Mouse (Mus musculus) midbrain, embryonic 13.5 days (tissue): Measurements from ENCODE around the gene Gtf3c1. TPM values are rescaled to one million over a fixed set of nuclear protein-coding genes. Genes with fewer than 3 reads are reported as not detected.

ENCODE experiments used
- ATAC-seq: fragments of 200-750 bp; cut with Nextera tagmentation; 2 replicates; pipeline ENCODE4 v1.8.0; 2017; ENCODE audit warnings: mild to moderate bottlenecking, moderate TSS enrichment, moderate library complexity
- H3K27ac ChIP-seq: fragments of 300-500 bp; sonication (generic); 2 replicates; pipeline ENCODE4 v1.5.1; 2015; ENCODE audit warnings: inconsistent platforms, mild to moderate bottlenecking, moderate library complexity
- H3K27me3 ChIP-seq: fragments of 300-500 bp; sonication (generic); 2 replicates; pipeline ENCODE4 v1.6.1; 2015; ENCODE audit warnings: mild to moderate bottlenecking, inconsistent platforms
- H3K36me3 ChIP-seq: fragments of 300-500 bp; sonication (generic); 2 replicates; pipeline ENCODE4 v1.6.1; 2015; ENCODE audit warnings: mild to moderate bottlenecking, inconsistent platforms
- H3K4me1 ChIP-seq: fragments of 300-500 bp; sonication (generic); replicated peaks from 2 replicates; pipeline ENCODE4 v1.6.1; 2015; ENCODE audit warnings: inconsistent platforms
- H3K4me2 ChIP-seq: fragments of 300-500 bp; sonication (generic); replicated peaks from 2 replicates; pipeline ENCODE4 v1.6.1; 2015; ENCODE audit warnings: moderate library complexity, mild to moderate bottlenecking, inconsistent platforms
- H3K4me3 ChIP-seq: fragments of 300-500 bp; sonication (generic); replicated peaks from 2 replicates; pipeline ENCODE4 v1.5.1; 2015; ENCODE audit warnings: mild to moderate bottlenecking, inconsistent platforms
- H3K9ac ChIP-seq: fragments of 300-500 bp; sonication (generic); replicated peaks from 2 replicates; pipeline ENCODE4 v1.6.1; 2015; ENCODE audit warnings: mild to moderate bottlenecking, inconsistent platforms
- H3K9me3 ChIP-seq: fragments of 300-500 bp; sonication (generic); 2 replicates; pipeline ENCODE4 v1.6.1; 2016; ENCODE audit warnings: mild to moderate bottlenecking, inconsistent platforms
- WGBS: fragments of 180-500 bp; shearing (Covaris S2); methylation state at CpG from one replicate; pipeline ENCODE4 v1.1.7; 2015; 5-methylcytosine and 5-hydroxymethylcytosine counted together
- polyA plus RNA-seq: library from polyadenylated mRNA; unstranded; fragments of >200 nt; fragmentation: Nextera tagmentation; extraction: Ambion mirVana; gene quantifications from 2 replicates; pipeline ENCODE4 v1.2.1, GENCODE M21; 2015

Gene Gtf3c1
- polyA plus RNA-seq, 1 experiment from 2014 or later, result 42.3 TPM

DNA sequence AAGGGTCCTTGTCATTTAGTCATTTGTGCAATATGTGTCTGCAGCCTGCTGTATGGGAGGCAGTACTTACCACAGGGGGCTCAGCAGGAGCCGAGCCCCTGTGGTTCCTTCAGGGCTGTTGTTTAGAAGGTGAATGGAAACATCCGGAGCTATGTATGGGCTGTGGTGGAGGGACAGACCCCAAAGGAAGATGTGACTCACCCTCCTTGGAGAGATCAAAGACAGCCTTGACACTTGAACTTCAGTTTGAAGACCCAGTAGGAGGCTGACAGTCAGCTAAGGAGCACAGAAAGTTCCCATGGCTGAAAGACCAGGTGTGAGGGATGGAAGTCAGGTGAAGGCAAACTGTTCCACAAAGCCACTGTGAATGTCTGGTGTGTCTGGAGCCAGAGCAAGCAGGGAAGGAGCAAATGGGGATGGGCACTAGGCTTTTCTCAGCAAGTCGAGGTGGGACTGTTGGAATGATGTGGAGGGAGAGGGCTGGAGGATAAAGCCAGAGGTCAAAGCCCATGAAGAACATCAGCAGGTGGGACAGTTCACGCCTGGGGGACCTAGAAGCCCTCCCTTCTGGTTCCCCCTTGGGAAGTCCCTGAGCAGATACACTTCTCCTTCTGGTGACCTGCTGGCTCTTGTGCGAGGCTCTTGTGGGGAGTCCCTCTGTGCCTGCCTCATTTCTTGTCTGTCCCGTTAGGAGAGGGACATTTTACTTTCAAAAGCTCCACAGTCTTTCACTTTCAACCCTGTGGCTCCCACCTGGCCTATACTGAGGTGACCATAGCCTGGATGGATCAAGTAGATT lies 100.0 kb downstream of the Gtf3c1 start:
- Histone ChIP-seq H3K4me3 (no peak overlapping the region), H3K36me3 (no peaks in the 10 kb centered on the region), H3K27ac (no peak overlapping the region), H3K9ac (no peak overlapping the region), H3K9me3 (no peaks in the 10 kb centered on the region), H3K4me1 (no peaks in the 10 kb centered on the region), H3K27me3 (no peaks in the 10 kb centered on the region), H3K4me2 (no peak overlapping the region)
- 70% methylated on average over 6 of the region's 6 CpGs for WGBS
- ATAC-seq, result no peak

- no peaks in the 10 kb centered on the region for H3K9me3 ChIP-seq
- no peak overlapping the region for H3K4me2 ChIP-seq
- 69% methylated on average over 2 of the region's 2 CpGs for WGBS
Measured at GRCm38 (mm10) chr7:125606265-125607164, 101.1 kb downstream of the Gtf3c1 start.

GRCm38 (mm10) chr7:125605725-125606139 lies 101.8 kb downstream of the Gtf3c1 start:
- no peaks in the 10 kb centered on the region for H3K4me1 ChIP-seq
- H3K9ac ChIP-seq, result no peak overlapping the region
- H3K4me2 ChIP-seq, result no peak overlapping the region
- no peaks in the 10 kb centered on the region for H3K27me3 ChIP-seq
- H3K27ac ChIP-seq, result no peak overlapping the region
- H3K36me3 ChIP-seq, result no peaks in the 10 kb centered on the region
- no peaks in the 10 kb centered on the region for H3K9me3 ChIP-seq
- no peak for ATAC-seq
- 74% methylated on average over 4 of the region's 4 CpGs for WGBS
- H3K4me3 ChIP-seq, result no peak overlapping the region

More at GRCm38 (mm10) chr7:125606265-125607164, 101.1 kb downstream of the Gtf3c1 start:
- H3K4me3 ChIP-seq, result no peak overlapping the region
- no peaks in the 10 kb centered on the region for H3K36me3 ChIP-seq
- H3K27me3 ChIP-seq, result no peaks in the 10 kb centered on the region
- H3K27ac ChIP-seq, result no peak overlapping the region
- no peak for ATAC-seq
- H3K9ac ChIP-seq, result no peak overlapping the region
- H3K4me1 ChIP-seq, result no peaks in the 10 kb centered on the region

DNA sequence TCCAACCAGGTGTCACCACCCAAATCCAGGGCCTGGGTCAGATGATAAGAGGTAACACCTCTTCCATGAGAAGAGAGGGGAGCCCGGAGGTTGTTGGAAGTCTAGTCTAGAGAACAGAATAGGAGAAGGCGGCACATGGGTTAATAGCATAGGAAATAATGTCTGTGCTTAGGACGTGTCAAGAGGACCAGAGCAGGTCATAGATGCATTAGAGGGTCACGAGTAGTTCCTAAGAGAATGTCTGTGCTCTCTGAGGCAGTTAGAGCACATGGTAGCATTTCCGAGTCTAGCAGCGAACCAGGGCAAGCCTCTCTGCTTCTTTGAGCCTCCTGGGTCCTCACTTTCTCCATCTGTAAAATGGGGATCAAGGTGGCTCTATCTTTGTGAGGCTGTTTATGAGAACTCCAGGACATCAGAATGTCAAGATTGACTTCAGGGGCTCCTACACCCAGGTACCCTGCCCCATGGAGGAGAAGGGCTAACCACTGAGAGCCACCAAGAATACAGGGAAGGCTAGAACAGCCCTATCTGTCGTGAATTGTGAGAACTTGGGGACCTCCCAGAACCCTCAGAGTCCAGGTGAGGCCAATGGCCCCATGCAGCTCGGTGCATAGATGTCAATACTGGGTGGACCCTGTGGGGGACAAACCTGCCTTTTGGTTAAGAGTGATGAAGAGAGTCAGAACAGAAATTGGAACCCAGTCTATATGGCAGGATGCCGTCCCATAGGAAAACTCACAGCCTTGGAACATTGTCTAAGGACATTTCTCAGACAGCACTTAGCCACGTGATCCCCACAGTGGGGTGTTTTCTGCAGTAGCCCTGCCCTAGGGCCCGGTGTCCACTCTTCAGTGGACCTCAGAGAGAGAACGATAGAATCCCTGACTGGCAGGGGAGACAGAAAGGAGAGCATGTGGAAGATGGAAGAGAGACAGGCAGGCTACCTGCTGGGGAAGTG lies 102.9 kb downstream of the Gtf3c1 start:
- Histone ChIP-seq H3K9ac (no peak overlapping the region), H3K9me3 (no peaks in the 10 kb centered on the region), H3K27me3 (no peaks in the 10 kb centered on the region), H3K4me1 (no peaks in the 10 kb centered on the region), H3K36me3 (no peaks in the 10 kb centered on the region), H3K4me2 (no peak overlapping the region), H3K27ac (no peak overlapping the region), H3K4me3 (no peak overlapping the region)
- ATAC-seq, result no peak
- 81% methylated on average over 12 of the region's 12 CpGs for WGBS

DNA sequence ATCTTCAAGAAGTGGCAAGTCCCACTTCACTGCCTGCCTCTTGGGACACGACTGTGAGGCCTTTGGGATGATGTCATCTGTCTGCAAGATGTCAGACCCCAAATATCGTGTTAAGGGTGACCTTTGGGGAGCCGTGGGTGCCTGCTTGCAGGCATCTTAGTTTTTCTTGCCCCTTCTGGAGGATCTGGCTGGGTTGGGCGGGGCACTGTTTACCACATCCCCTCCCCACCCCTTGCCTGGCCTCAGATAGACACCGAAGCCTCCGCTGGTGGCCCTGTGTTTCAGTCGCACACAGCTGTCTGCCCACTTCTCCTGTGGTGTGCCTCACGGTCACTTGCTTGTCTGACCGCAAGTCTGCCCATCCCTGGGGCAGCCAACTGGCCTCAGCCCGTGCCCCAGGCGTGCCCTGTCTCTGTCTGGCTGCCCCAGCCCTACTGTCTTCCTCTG lies 104.4 kb downstream of the Gtf3c1 start, which contains the start of gene Il21r:
Il21r (plus strand) TSS at position 245 of the 447 bp plus-strand sequence.
- H3K36me3 ChIP-seq, result no peaks in the 10 kb centered on the region

GRCm38 (mm10) chr7:125601821-125602448 lies 105.6 kb downstream of the Gtf3c1 start:
- H3K9ac ChIP-seq, result no peak overlapping the region
- H3K36me3 ChIP-seq, result no peaks in the 10 kb centered on the region
- no peaks in the 10 kb centered on the region for H3K27me3 ChIP-seq
- 81% methylated on average over 11 of the region's 11 CpGs for WGBS
- no peak overlapping the region for H3K27ac ChIP-seq
- H3K4me2 ChIP-seq, result no peak overlapping the region
- H3K9me3 ChIP-seq, result no peaks in the 10 kb centered on the region
- no peaks in the 10 kb centered on the region for H3K4me1 ChIP-seq
- no peak overlapping the region for H3K4me3 ChIP-seq
- ATAC-seq, result no peak

More for the DNA sequence above, 104.4 kb downstream of the Gtf3c1 start, which contains the start of gene Il21r:
- 81% methylated on average over 11 of the region's 11 CpGs for WGBS
- Histone ChIP-seq H3K4me3 (no peak within 1 kb of the TSS), H3K4me2 (no peak within 1 kb of the TSS), H3K27me3 (no peaks in the 10 kb centered on the region), H3K4me1 (no peaks in the 10 kb centered on the region), H3K9ac (no peak within 1 kb of the TSS), H3K27ac (no peak within 1 kb of the TSS), H3K9me3 (no peaks in the 10 kb centered on the region)
- no peak for ATAC-seq

- 88% methylated on average over 6 of the region's 6 CpGs for WGBS
- H3K4me3 ChIP-seq, result no peak overlapping the region
- no peaks in the 10 kb centered on the region for H3K4me1 ChIP-seq
- no peak overlapping the region for H3K9ac ChIP-seq
- no peaks in the 10 kb centered on the region for H3K9me3 ChIP-seq
- H3K4me2 ChIP-seq, result no peak overlapping the region
- no peaks in the 10 kb centered on the region for H3K27me3 ChIP-seq
- no peak for ATAC-seq
- no peaks in the 10 kb centered on the region for H3K36me3 ChIP-seq
- no peak overlapping the region for H3K27ac ChIP-seq
Measured at GRCm38 (mm10) chr7:125601280-125601670, 106.3 kb downstream of the Gtf3c1 start.

GRCm38 (mm10) chr7:125600612-125601279 lies 106.8 kb downstream of the Gtf3c1 start:
- Histone ChIP-seq H3K27me3 (no peaks in the 10 kb centered on the region), H3K9me3 (no peaks in the 10 kb centered on the region), H3K4me2 (no peak overlapping the region), H3K36me3 (no peaks in the 10 kb centered on the region), H3K27ac (no peak overlapping the region), H3K4me3 (no peak overlapping the region), H3K9ac (no peak overlapping the region), H3K4me1 (no peaks in the 10 kb centered on the region)
- ATAC-seq, result no peak
- 56% methylated on average over 6 of the region's 6 CpGs for WGBS

- H3K9ac ChIP-seq, result no peak overlapping the region
- no peaks in the 10 kb centered on the region for H3K27me3 ChIP-seq
- WGBS, result 78% methylated on average over 10 of the region's 10 CpGs
- no peak overlapping the region for H3K4me2 ChIP-seq
- no peak overlapping the region for H3K4me3 ChIP-seq
- no peaks in the 10 kb centered on the region for H3K36me3 ChIP-seq
- H3K4me1 ChIP-seq, result no peaks in the 10 kb centered on the region
- no peak overlapping the region for H3K27ac ChIP-seq
- ATAC-seq, result no peak
- H3K9me3 ChIP-seq, result no peaks in the 10 kb centered on the region
Measured at GRCm38 (mm10) chr7:125600136-125600535, 107.4 kb downstream of the Gtf3c1 start.

GRCm38 (mm10) chr7:125599373-125599973 lies 108.1 kb downstream of the Gtf3c1 start:
- 66% methylated on average over 4 of the region's 4 CpGs for WGBS
- Histone ChIP-seq H3K27ac (no peak overlapping the region), H3K4me2 (no peak overlapping the region), H3K4me1 (no peaks in the 10 kb centered on the region), H3K9me3 (no peaks in the 10 kb centered on the region), H3K9ac (no peak overlapping the region), H3K4me3 (no peak overlapping the region), H3K27me3 (no peaks in the 10 kb centered on the region), H3K36me3 (no peaks in the 10 kb centered on the region)
- no peak for ATAC-seq
